In genomic region chr11:53620094-53620493, GRCm38 (mm10) we compare ENCODE assay signal across 42 mouse cellular contexts. TPM values are rescaled to one million over a fixed set of nuclear protein-coding genes. Genes with fewer than 3 reads are reported as not detected.
"Had no signal": no experiment of that assay in that cellular context is flagged by ENCODE, and none has a peak within 500 bp of the region (broad histone marks: within the 10 kb centered on the region; RNA-seq: fewer than 3 reads in every experiment).

No protein-coding gene starts in this region.

- H3K36me3 ChIP-seq: limb, embryonic 10.5 days; limb, embryonic 12.5 days; limb, embryonic 13.5 days; limb, embryonic 15.5 days; liver, embryonic 12.5 days; liver, embryonic 13.5 days; liver, embryonic 15.5 days; lung, embryonic 15.5 days; midbrain, embryonic 10.5 days; midbrain, embryonic 12.5 days; midbrain, embryonic 15.5 days had no signal

- H3K4me3 ChIP-seq: left cerebral cortex, adult 2 months; limb, embryonic 10.5 days; limb, embryonic 12.5 days; limb, embryonic 13.5 days; limb, embryonic 15.5 days; liver, embryonic 12.5 days; liver, embryonic 13.5 days; liver, embryonic 15.5 days; lung, embryonic 15.5 days; megakaryocyte, embryonic 14.5 days; midbrain, embryonic 10.5 days; midbrain, embryonic 12.5 days; midbrain, embryonic 15.5 days; myocyte had no signal

- H3K4me1 ChIP-seq: limb, embryonic 10.5 days; limb, embryonic 12.5 days; limb, embryonic 13.5 days; limb, embryonic 15.5 days; lung, embryonic 15.5 days; midbrain, embryonic 12.5 days; midbrain, embryonic 15.5 days had no signal

- H3K9ac ChIP-seq: limb, embryonic 12.5 days; limb, embryonic 13.5 days; limb, embryonic 15.5 days; liver, embryonic 13.5 days; liver, embryonic 14.5 days; liver, embryonic 15.5 days; liver, postnatal 0 days; lung, embryonic 14.5 days; lung, embryonic 15.5 days; midbrain, embryonic 12.5 days; midbrain, embryonic 15.5 days had no signal

- ATAC-seq: lung, postnatal 0 days; midbrain, embryonic 15.5 days; midbrain, embryonic 16.5 days had no signal

- H3K9me3 ChIP-seq: limb, embryonic 10.5 days; limb, embryonic 12.5 days; limb, embryonic 13.5 days; limb, embryonic 15.5 days; liver, embryonic 12.5 days; liver, embryonic 13.5 days; liver, embryonic 15.5 days; lung, embryonic 15.5 days; midbrain, embryonic 10.5 days; midbrain, embryonic 15.5 days had no signal

- DNase-seq: left cerebral cortex, postnatal 4 days; liver, postnatal 0 days; lung, adult 18-20 months; lung, adult 2 months; lung, embryonic 14.5 days; lung, postnatal 10 days; lung, postnatal 14 days; lung, postnatal 36 days; lung, postnatal 4 days; midbrain, embryonic 14.5 days had no signal

- H3K4me2 ChIP-seq: limb, embryonic 12.5 days; limb, embryonic 13.5 days; limb, embryonic 15.5 days; liver, embryonic 11.5 days; liver, embryonic 12.5 days; liver, embryonic 13.5 days; liver, embryonic 15.5 days; lung, embryonic 14.5 days; lung, embryonic 15.5 days; midbrain, embryonic 12.5 days; midbrain, embryonic 15.5 days had no signal

- H3K27me3 ChIP-seq: limb, embryonic 12.5 days; limb, embryonic 13.5 days; limb, embryonic 15.5 days; liver, embryonic 12.5 days; liver, embryonic 13.5 days; liver, embryonic 15.5 days; lung, embryonic 15.5 days; megakaryocyte, embryonic 14.5 days; midbrain, embryonic 12.5 days; midbrain, embryonic 15.5 days had no signal

- H3K27ac ChIP-seq: left cerebral cortex, adult 2 months; limb, embryonic 10.5 days; limb, embryonic 12.5 days; limb, embryonic 13.5 days; limb, embryonic 15.5 days; liver, embryonic 13.5 days; liver, embryonic 14.5 days; liver, embryonic 15.5 days; lung, embryonic 15.5 days; macrophage; midbrain, embryonic 10.5 days; midbrain, embryonic 12.5 days; midbrain, embryonic 15.5 days had no signal

RNA-seq across cellular contexts. Expression of gene Il4, which starts 1.6 kb away (rescaled TPM):
- total RNA-seq: left cerebral cortex, adult 2 months; left cerebral cortex, postnatal 10 days; left cerebral cortex, postnatal 14 days; left cerebral cortex, postnatal 25 days; left cerebral cortex, postnatal 36 days; left cerebral cortex, postnatal 4 days; liver, adult 2 months; megakaryocyte progenitor cell, adult 5-6 weeks; midbrain, postnatal 0 days had no signal
- polyA plus RNA-seq: lung, adult 2 months had no signal

RNA-seq across cellular contexts. Expression of gene Il13, which starts 14.4 kb away (rescaled TPM):
- total RNA-seq: left cerebral cortex, adult 2 months; left cerebral cortex, adult 8-10 months; left cerebral cortex, postnatal 10 days; left cerebral cortex, postnatal 14 days; left cerebral cortex, postnatal 25 days; left cerebral cortex, postnatal 36 days; left cerebral cortex, postnatal 4 days; liver, adult 2 months; megakaryocyte progenitor cell, adult 5-6 weeks; megakaryocyte-erythroid progenitor cell, adult 5-6 weeks; midbrain, postnatal 0 days had no signal
- polyA plus RNA-seq: limb, embryonic 10.5 days; limb, embryonic 11.5 days; limb, embryonic 12.5 days; limb, embryonic 15.5 days; liver, adult 2 months; liver, embryonic 11.5 days; liver, embryonic 12.5 days; liver, embryonic 13.5 days; liver, embryonic 15.5 days; liver, embryonic 16.5 days; liver, postnatal 0 days; lung, adult 2 months; lung, embryonic 14.5 days; lung, embryonic 16.5 days; lung, postnatal 0 days; macrophage; midbrain, embryonic 10.5 days; midbrain, embryonic 12.5 days; midbrain, embryonic 14.5 days; midbrain, embryonic 15.5 days; midbrain, embryonic 16.5 days; midbrain, postnatal 0 days; myocyte; neural tube, embryonic 11.5 days had no signal
